In genomic region chr10:79956643-79957154, GRCm38 (mm10) we compare ENCODE assay signal across 26 mouse cellular contexts. TPM values are rescaled to one million over a fixed set of nuclear protein-coding genes. Genes with fewer than 3 reads are reported as not detected.
A peak's percentile ranks its signal among the peaks of the same experiment; 100 is the strongest.
DNase-seq lines count a peak whose midpoint lies in the region; ATAC-seq lines count a peak whose summit lies in the region.
"Had no signal": no experiment of that assay in that cellular context is flagged by ENCODE, and none has a peak within 500 bp of the region (broad histone marks: within the 10 kb centered on the region; RNA-seq: fewer than 3 reads in every experiment).

No protein-coding gene starts in this region.

- H3K27me3 ChIP-seq in heart, embryonic 13.5 days (replicated peaks) = no peaks in the 10 kb centered on the region
- no peaks in the 10 kb centered on the region for H3K27me3 ChIP-seq in heart, embryonic 11.5 days (ENCODE audit: control insufficient read depth, insufficient read depth, low read length)
- H3K27me3 ChIP-seq in kidney, embryonic 16.5 days (ENCODE audit: insufficient read depth, low read length) = no peaks in the 10 kb centered on the region
- H3K27me3 ChIP-seq in limb, embryonic 15.5 days = no peaks in the 10 kb centered on the region
- H3K27me3 ChIP-seq: CH12.LX; limb, embryonic 13.5 days; liver, embryonic 15.5 days; neural tube, embryonic 15.5 days; stomach, embryonic 15.5 days had no signal

- ATAC-seq in heart, embryonic 13.5 days (ENCODE audit: extremely low read depth, insufficient number of reproducible peaks, low FRiP score, low TSS enrichment) = no peak
- no peak for ATAC-seq in heart, embryonic 11.5 days (replicated peaks; ENCODE audit: insufficient number of reproducible peaks, low FRiP score, low TSS enrichment)
- ATAC-seq in kidney, embryonic 16.5 days (ENCODE audit: low FRiP score, low TSS enrichment) = no peak
- no peak for ATAC-seq in limb, embryonic 15.5 days (ENCODE audit: insufficient number of reproducible peaks, low FRiP score, low TSS enrichment, low read depth)
- ATAC-seq in erythroid progenitor cell, adult 5-6 weeks (replicated peaks; ENCODE audit: low FRiP score, poor library complexity, severe bottlenecking) = no peak
- ATAC-seq: activated CD4-positive, CD25-positive, alpha-beta regulatory T cell, adult 4 months; forebrain, embryonic 13.5 days; lung, postnatal 0 days had no signal

- H3K4me2 ChIP-seq in heart, embryonic 13.5 days = peak overlapping the region; percentile 27; the same call in 1 of the 2 replicates
- no peak overlapping the region for H3K4me2 ChIP-seq in heart, embryonic 11.5 days
- no peak overlapping the region for H3K4me2 ChIP-seq in kidney, embryonic 16.5 days (replicated peaks; ENCODE audit: low read depth, low read length)
- H3K4me2 ChIP-seq in limb, embryonic 15.5 days = no peak overlapping the region
- H3K4me2 ChIP-seq: forebrain, embryonic 13.5 days; limb, embryonic 13.5 days; liver, embryonic 15.5 days; neural tube, embryonic 15.5 days; stomach, embryonic 15.5 days had no signal

- H3K4me1 ChIP-seq in heart, embryonic 13.5 days = peaks cover 21% of the 10 kb centered on the region
- peaks cover 9% of the 10 kb centered on the region for H3K4me1 ChIP-seq in heart, embryonic 11.5 days (ENCODE audit: control insufficient read depth, insufficient read depth, low read length)
- peaks cover 20% of the 10 kb centered on the region for H3K4me1 ChIP-seq in kidney, embryonic 16.5 days (ENCODE audit: insufficient read depth, low read length)
- H3K4me1 ChIP-seq in limb, embryonic 15.5 days = peaks cover 22% of the 10 kb centered on the region

- peaks cover 22% of the 10 kb centered on the region for H3K36me3 ChIP-seq in heart, embryonic 13.5 days
- no peaks in the 10 kb centered on the region; the same call in 1 of the 2 replicates for H3K36me3 ChIP-seq in heart, embryonic 11.5 days (ENCODE audit: control insufficient read depth, insufficient read depth, low read length)
- H3K36me3 ChIP-seq in kidney, embryonic 16.5 days (ENCODE audit: insufficient read depth, low read length) = peaks cover 12% of the 10 kb centered on the region
- H3K36me3 ChIP-seq in limb, embryonic 15.5 days = peaks cover 22% of the 10 kb centered on the region

- H3K9ac ChIP-seq in heart, embryonic 13.5 days = 0 out of 2 replicates have a peak overlapping the region, but pooled peaks have one; percentile 44
- H3K9ac ChIP-seq in heart, embryonic 11.5 days (ENCODE audit: low read depth, low read length) = no peak overlapping the region
- H3K9ac ChIP-seq in kidney, embryonic 16.5 days (replicated peaks; ENCODE audit: low read length) = peak overlapping the region; percentile 26; the same call in 1 of the 2 replicates
- H3K9ac ChIP-seq in limb, embryonic 15.5 days = 0 out of 2 replicates have a peak overlapping the region, but pooled peaks have one; percentile 7
- H3K9ac ChIP-seq: liver, embryonic 15.5 days; neural tube, embryonic 15.5 days; stomach, embryonic 15.5 days had no signal

- no peaks in the 10 kb centered on the region for H3K9me3 ChIP-seq in heart, embryonic 13.5 days
- no peaks in the 10 kb centered on the region for H3K9me3 ChIP-seq in heart, embryonic 11.5 days (replicated peaks; ENCODE audit: control insufficient read depth, low read length)
- H3K9me3 ChIP-seq in kidney, embryonic 16.5 days (ENCODE audit: low read length) = no peaks in the 10 kb centered on the region
- H3K9me3 ChIP-seq in limb, embryonic 15.5 days = no peaks in the 10 kb centered on the region
- H3K9me3 ChIP-seq: forebrain, embryonic 13.5 days; limb, embryonic 13.5 days; liver, embryonic 15.5 days; neural tube, embryonic 15.5 days; stomach, embryonic 15.5 days had no signal

- H3K27ac ChIP-seq in heart, embryonic 13.5 days (replicated peaks) = no peak overlapping the region
- no peak overlapping the region for H3K27ac ChIP-seq in heart, embryonic 11.5 days (ENCODE audit: low read depth, low read length)
- no peak overlapping the region for H3K27ac ChIP-seq in kidney, embryonic 16.5 days (ENCODE audit: low read length)
- H3K27ac ChIP-seq in limb, embryonic 15.5 days = no peak overlapping the region
- H3K27ac ChIP-seq: forebrain, embryonic 13.5 days; layer of hippocampus, adult 2 months; limb, embryonic 13.5 days; liver, embryonic 15.5 days; macrophage; neural tube, embryonic 15.5 days; stomach, embryonic 15.5 days had no signal

- DNase-seq in kidney, adult 11 months = no peak
- DNase-seq in embryo, embryonic 10.5 days (ENCODE audit: low spot score) = peak; percentile 40
- DNase-seq: adrenal gland, adult 8-10 months; B cell, adult 2 months; cerebellum, adult 11-12 months; cerebellum, postnatal 14 days; heart, postnatal 10 days; kidney, adult 2 months; kidney, postnatal 25 days; layer of hippocampus, postnatal 36 days; thymus, postnatal 25 days had no signal

- H3K4me3 ChIP-seq in heart, embryonic 13.5 days = peak overlapping the region; percentile 10; the same call in 1 of the 2 replicates
- H3K4me3 ChIP-seq in heart, embryonic 11.5 days (ENCODE audit: low read depth, low read length) = no peak overlapping the region
- no peak overlapping the region for H3K4me3 ChIP-seq in kidney, embryonic 16.5 days (ENCODE audit: low read length)
- H3K4me3 ChIP-seq in limb, embryonic 15.5 days = no peak overlapping the region
- H3K4me3 ChIP-seq: forebrain, embryonic 13.5 days; layer of hippocampus, adult 2 months; limb, embryonic 13.5 days; liver, embryonic 15.5 days; neural tube, embryonic 15.5 days; stomach, embryonic 15.5 days had no signal

- WGBS in heart, embryonic 13.5 days = 29% methylated on average over 4 of the region's 4 CpGs
- 36% methylated on average over 4 of the region's 4 CpGs for WGBS in heart, embryonic 11.5 days (ENCODE audit: insufficient replicate concordance)
- WGBS in kidney, embryonic 16.5 days = 21% methylated on average over 4 of the region's 4 CpGs
- 40% methylated on average over 4 of the region's 4 CpGs for WGBS in limb, embryonic 15.5 days

RNA-seq across cellular contexts. Expression of gene Wdr18, which starts 3.3 kb away (rescaled TPM):
- 72.4 and 80.9 TPM in 2 replicates for polyA plus RNA-seq in heart, embryonic 13.5 days (2015; fragmentation: Nextera tagmentation; extraction: Ambion mirVana)
- 89.8 and 97.6 TPM in 2 replicates for polyA plus RNA-seq in heart, embryonic 11.5 days (2014; fragmentation: Nextera tagmentation; extraction: Ambion mirVana)
- polyA plus RNA-seq in kidney, embryonic 16.5 days (2015; fragmentation: Nextera tagmentation; extraction: Ambion mirVana) = 101 and 113 TPM in 2 replicates
- 81.7 and 83.6 TPM in 2 replicates for polyA plus RNA-seq in limb, embryonic 15.5 days (2015; fragmentation: Nextera tagmentation; extraction: Ambion mirVana)
- 4.0 and 10.1 TPM in 2 replicates for total RNA-seq in erythroid progenitor cell, adult 5-6 weeks (2015; ENCODE audit: low replicate concordance)
- 0.98 and 4.6 TPM in 2 replicates for total RNA-seq in erythroid progenitor cell, adult 5-6 weeks (2017; ENCODE audit: low replicate concordance)

RNA-seq across cellular contexts. Expression of gene Grin3b, which starts 13.8 kb away (rescaled TPM):
- 0.09 and 0.11 TPM in 2 replicates for polyA plus RNA-seq in heart, embryonic 13.5 days (2015; fragmentation: Nextera tagmentation; extraction: Ambion mirVana)
- polyA plus RNA-seq in heart, embryonic 11.5 days (2014; fragmentation: Nextera tagmentation; extraction: Ambion mirVana) = 0.19 and 0.20 TPM in 2 replicates
- 0.54 and 0.71 TPM in 2 replicates for polyA plus RNA-seq in kidney, embryonic 16.5 days (2015; fragmentation: Nextera tagmentation; extraction: Ambion mirVana)
- polyA plus RNA-seq in limb, embryonic 15.5 days (2015; fragmentation: Nextera tagmentation; extraction: Ambion mirVana) = 0.40 and 0.64 TPM in 2 replicates
- total RNA-seq in erythroid progenitor cell, adult 5-6 weeks (2015; ENCODE audit: low replicate concordance) = not detected in 2 replicates
- total RNA-seq in erythroid progenitor cell, adult 5-6 weeks (2017; ENCODE audit: low replicate concordance) = not detected in 2 replicates
- total RNA-seq: heart, postnatal 10 days had no signal
- polyA plus RNA-seq: activated CD4-positive, CD25-positive, alpha-beta regulatory T cell, adult 4 months; macrophage had no signal

RNA-seq across cellular contexts. Expression of gene Tmem259, which starts 27.4 kb away (rescaled TPM):
- polyA plus RNA-seq in heart, embryonic 13.5 days (2015; fragmentation: Nextera tagmentation; extraction: Ambion mirVana) = 10.6 and 12.8 TPM in 2 replicates
- 12.8 and 15.6 TPM in 2 replicates for polyA plus RNA-seq in heart, embryonic 11.5 days (2014; fragmentation: Nextera tagmentation; extraction: Ambion mirVana)
- polyA plus RNA-seq in kidney, embryonic 16.5 days (2015; fragmentation: Nextera tagmentation; extraction: Ambion mirVana) = 10.8 and 11.2 TPM in 2 replicates
- polyA plus RNA-seq in limb, embryonic 15.5 days (2015; fragmentation: Nextera tagmentation; extraction: Ambion mirVana) = 19.3 and 20.1 TPM in 2 replicates
- 57.0 and 78.9 TPM in 2 replicates for total RNA-seq in erythroid progenitor cell, adult 5-6 weeks (2015; ENCODE audit: low replicate concordance)
- total RNA-seq in erythroid progenitor cell, adult 5-6 weeks (2017; ENCODE audit: low replicate concordance) = 49.2 and 51.1 TPM in 2 replicates

RNA-seq across cellular contexts. Expression of gene Arid3a, which starts 29.9 kb away (rescaled TPM):
- polyA plus RNA-seq in heart, embryonic 13.5 days (2015; fragmentation: Nextera tagmentation; extraction: Ambion mirVana) = 3.4 and 4.2 TPM in 2 replicates
- polyA plus RNA-seq in heart, embryonic 11.5 days (2014; fragmentation: Nextera tagmentation; extraction: Ambion mirVana) = 4.3 and 12.7 TPM in 2 replicates
- 5.5 and 9.2 TPM in 2 replicates for polyA plus RNA-seq in kidney, embryonic 16.5 days (2015; fragmentation: Nextera tagmentation; extraction: Ambion mirVana)
- polyA plus RNA-seq in limb, embryonic 15.5 days (2015; fragmentation: Nextera tagmentation; extraction: Ambion mirVana) = 5.7 and 7.4 TPM in 2 replicates
- 4.2 and 9.7 TPM in 2 replicates for total RNA-seq in erythroid progenitor cell, adult 5-6 weeks (2015; ENCODE audit: low replicate concordance)
- total RNA-seq in erythroid progenitor cell, adult 5-6 weeks (2017; ENCODE audit: low replicate concordance) = 4.8 and 8.6 TPM in 2 replicates

RNA-seq across cellular contexts. Expression of gene Cnn2, which starts 31.7 kb away (rescaled TPM):
- polyA plus RNA-seq in heart, embryonic 13.5 days (2015; fragmentation: Nextera tagmentation; extraction: Ambion mirVana) = 264 and 271 TPM in 2 replicates
- 405 and 420 TPM in 2 replicates for polyA plus RNA-seq in heart, embryonic 11.5 days (2014; fragmentation: Nextera tagmentation; extraction: Ambion mirVana)
- polyA plus RNA-seq in kidney, embryonic 16.5 days (2015; fragmentation: Nextera tagmentation; extraction: Ambion mirVana) = 309 and 332 TPM in 2 replicates
- polyA plus RNA-seq in limb, embryonic 15.5 days (2015; fragmentation: Nextera tagmentation; extraction: Ambion mirVana) = 264 and 270 TPM in 2 replicates
- total RNA-seq in erythroid progenitor cell, adult 5-6 weeks (2015; ENCODE audit: low replicate concordance) = 20.1 and 39.6 TPM in 2 replicates
- 18.2 and 26.3 TPM in 2 replicates for total RNA-seq in erythroid progenitor cell, adult 5-6 weeks (2017; ENCODE audit: low replicate concordance)
